Mouse (Mus musculus): ENCODE measurements at regions not wholly inside any gene's neighbourhood (a gene's known extent, or its start where the extent isn't known, plus 50 kb on each side); places are given as distances from the start of the nearest gene placed in this dataset.

GRCm38 (mm10) chr1:186223417-186223816 lies 106.3 kb upstream of the Lyplal1 start:
- DNase-seq: no peak

- no peak for DNase-seq
Observed at GRCm38 (mm10) chr1:186218995-186219394, 101.9 kb upstream of the Lyplal1 start.

GRCm38 (mm10) chr1:186217198-186217597 lies 100.1 kb upstream of the Lyplal1 start:
- DNase-seq: no peak

GRCm38 (mm10) chr1:186204151-186204550 lies 87.0 kb upstream of the Lyplal1 start:
- no peak for DNase-seq

- no peak for DNase-seq
Observed at GRCm38 (mm10) chr1:186202536-186202935, 85.4 kb upstream of the Lyplal1 start.

- no peak for DNase-seq
Observed at GRCm38 (mm10) chr1:186198391-186198790, 81.3 kb upstream of the Lyplal1 start.

- DNase-seq: no peak
Observed at GRCm38 (mm10) chr1:186197057-186197456, 79.9 kb upstream of the Lyplal1 start.

GRCm38 (mm10) chr1:186189390-186189789 lies 72.3 kb upstream of the Lyplal1 start:
- DNase-seq: peak; percentile 7

GRCm38 (mm10) chr1:186187372-186187771 lies 70.3 kb upstream of the Lyplal1 start:
- DNase-seq: no peak

DNA sequence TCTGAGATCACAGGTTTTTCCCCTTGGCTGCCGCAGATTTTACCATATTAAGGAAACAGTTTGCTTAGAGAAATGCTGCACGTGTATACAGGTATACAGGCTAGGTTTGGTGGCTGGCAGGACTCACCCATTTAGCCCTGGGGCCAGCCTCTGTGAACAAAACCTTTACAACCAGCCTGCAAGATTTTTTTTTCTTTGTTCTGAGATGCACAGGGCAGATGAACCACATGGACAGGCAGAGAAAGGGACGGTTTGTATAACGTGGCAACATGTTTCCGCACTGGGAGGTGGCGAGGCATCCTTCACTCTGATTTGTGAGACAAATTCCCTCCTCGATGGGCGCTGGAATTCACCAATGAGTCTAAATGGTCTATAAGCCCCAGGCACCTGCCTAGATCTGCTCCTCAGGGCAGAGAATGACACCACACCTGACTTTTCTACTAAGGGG lies 66.1 kb upstream of the Lyplal1 start:
- DNase-seq: peak; percentile 25

- DNase-seq: peak; percentile 83
Observed at GRCm38 (mm10) chr1:186182498-186183203, 65.5 kb upstream of the Lyplal1 start.

DNA sequence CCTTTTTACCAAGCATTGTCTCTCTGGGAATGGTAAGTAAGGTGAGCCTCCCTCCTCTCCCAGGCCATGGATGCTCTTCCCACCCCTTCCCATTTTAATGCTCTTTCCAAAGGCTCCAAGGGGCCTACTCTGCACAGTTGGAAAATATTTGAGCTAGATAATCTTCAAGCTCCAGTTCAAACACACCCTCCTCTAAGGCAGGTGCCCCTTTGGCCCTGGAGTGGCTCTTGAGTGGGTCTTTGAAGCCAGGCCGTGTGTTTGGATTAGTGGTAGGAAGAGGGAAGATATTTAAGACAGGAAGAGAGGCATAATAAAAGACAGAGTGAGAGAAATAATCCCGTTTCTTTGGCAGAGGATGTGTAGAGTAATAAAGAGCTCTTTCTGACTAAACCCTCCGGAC lies 59.9 kb upstream of the Lyplal1 start:
- no peak for DNase-seq

DNA sequence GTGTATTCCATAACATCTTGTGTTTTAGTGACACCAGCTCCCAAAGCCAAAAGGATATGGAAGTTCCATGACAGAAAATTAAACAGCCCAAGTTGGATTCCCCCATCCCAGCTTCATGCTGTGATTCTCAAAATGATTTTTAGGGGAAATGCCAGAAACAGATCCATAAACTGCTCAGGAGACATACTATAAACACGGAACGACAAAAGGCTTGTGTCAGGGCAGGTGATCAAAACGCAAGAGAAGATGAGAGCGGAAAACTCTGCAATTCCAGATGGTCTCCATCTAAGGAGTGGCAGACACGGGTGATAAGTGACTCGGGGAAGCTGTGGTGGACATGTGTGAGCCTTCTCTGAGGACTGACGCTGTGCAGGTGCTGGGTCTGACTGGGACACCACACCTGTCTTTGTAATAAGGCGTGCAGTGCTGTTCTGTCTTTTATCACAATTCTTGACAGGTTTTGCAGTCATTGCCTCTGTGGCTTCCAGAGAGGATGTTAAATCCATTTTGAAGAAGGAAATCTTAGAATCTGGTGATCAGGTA lies 56.4 kb upstream of the Lyplal1 start:
- no peak for DNase-seq

- DNase-seq: no peak
Observed at GRCm38 (mm10) chr1:186171691-186172090, 54.6 kb upstream of the Lyplal1 start.

Measured in kidney, adult 18-20 months (tissue).